Mouse (Mus musculus) ES-CJ7 (cell line): ENCODE data around the gene Srpk1.

Source experiments
- DNase-seq: peaks from one replicate; pipeline ENCODE4 v3.0.0; 2011; ENCODE audit warnings: low read depth, low spot score

The Srpk1 gene

DNA sequence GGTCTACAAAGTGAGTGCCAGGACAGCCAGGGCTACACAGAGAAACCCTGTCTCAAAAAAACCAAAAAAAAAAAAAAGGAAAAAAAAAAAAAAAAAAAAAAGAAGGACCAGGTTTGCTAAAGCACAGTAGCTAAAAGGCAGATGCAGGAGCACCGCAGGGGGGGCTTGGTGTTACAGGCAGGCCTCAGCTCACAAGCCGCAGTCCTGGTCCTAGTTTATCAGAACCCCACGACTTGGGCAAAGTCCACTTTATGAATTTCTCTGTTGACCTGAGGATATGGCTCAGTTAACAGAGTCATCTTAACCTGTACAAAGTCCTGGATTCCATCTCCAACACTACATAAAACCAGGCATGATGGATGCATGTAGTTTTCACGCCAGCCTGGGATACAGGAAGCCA lies 7.2 kb downstream of the Srpk1 start:
- DNase-seq = no peak

DNA sequence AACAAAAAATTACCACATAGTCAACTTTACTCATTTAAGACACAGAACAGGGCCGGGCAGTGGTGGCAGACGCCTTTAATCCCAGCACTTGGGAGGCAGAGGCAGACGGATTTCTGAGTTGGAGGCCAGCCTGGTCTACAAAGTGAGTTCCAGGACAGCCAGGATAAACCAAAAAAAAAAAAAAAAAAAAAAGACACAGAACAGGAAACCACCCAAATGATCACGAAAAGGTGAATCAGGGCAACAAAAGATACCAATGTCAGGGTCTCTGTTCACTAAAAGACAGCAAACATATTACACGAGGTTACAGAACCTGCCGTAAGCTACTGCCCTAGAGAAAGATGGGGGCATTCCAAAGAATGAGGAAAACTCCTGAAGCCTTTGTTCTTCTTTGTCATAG lies 9.4 kb downstream of the Srpk1 start:
- DNase-seq = no peak

DNA sequence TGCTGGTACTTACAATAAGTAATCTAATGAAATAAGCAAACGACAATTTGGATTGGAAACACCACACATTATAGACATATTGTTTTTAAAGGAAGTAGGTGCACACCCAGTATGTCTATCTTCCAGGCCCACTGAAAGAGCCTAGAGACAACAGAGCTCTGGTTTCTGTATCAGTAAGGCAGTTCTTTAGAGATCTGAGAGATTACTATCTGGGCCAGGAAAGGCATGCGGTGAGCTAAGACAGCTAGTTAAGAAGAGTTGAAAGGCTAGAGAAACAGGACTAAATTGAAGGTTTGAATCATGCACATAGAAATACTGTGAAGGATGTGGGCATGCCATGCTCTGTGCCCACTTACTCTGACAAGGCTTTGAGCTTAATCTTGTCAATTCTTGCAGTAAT lies 9.9 kb downstream of the Srpk1 start:
- DNase-seq = no peak

DNA sequence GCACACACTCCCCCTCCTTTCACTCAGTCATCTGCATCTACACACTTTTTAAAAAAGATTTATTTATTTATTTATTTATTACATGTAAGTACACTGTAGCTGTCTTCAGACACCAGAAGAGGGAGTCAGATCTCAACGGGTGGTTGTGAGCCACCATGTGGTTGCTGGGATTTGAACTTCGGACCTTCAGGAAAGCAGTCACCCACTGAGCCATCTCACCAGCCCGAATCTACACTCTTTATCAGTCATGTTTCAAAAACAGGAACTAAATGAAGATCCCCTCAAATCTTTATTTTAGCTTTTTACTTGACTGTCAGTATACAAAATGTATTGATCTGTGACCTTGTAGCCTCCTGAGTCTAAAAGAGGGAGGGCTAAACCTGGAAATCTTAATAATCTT lies 13.0 kb downstream of the Srpk1 start:
- no peak for DNase-seq

DNA sequence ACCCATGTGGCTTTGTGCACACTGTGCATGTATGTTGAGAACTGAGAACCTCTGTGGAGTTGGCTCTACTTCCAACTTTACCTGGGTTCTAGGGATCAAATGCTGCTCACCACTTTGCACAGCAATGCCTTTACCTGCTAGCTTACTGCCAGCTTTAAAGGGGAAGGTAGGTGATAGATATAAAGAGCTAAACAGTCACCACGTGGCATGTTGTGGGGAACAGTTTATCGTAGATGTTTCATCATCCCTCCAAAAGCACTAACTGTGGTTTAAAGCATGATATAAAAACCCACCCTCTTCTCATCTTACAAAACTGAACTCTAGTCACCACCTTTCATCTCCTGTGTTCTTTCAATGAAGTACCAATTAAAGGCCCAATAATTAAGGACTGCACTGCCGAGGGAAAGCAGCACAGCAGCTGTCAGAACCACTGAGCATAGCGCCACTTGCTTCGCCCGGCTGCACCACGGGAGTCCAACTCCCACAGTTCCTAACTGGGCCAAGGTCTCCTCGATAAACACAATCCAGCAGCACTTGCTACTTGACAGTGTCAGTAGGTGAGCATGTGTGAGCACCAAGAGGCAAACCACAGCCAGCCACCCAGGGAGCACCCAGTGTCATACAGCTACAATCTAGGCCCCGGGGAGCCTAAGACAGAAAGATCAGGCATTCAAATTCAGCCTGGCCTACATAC lies 20.8 kb downstream of the Srpk1 start:
- no peak for DNase-seq

DNA sequence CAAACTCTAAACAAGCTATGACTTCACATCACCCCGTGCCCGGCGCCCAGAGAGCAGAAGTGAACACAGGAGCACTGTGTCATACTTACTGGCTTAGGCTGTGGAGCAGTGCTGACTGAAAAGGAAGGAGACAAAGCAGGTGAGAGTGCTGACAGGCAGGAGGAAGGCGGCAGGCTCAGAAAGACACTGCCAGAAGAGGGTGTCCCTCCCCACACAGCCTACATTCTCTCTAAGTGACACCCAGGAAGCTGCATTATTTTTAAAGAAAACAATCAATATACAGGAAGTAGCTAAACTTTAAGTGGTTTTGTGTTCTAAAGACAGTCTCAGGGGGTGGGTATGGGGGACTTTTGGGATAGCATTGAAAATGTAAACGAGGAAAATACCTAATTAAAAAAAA lies 21.7 kb downstream of the Srpk1 start:
- no peak for DNase-seq

DNA sequence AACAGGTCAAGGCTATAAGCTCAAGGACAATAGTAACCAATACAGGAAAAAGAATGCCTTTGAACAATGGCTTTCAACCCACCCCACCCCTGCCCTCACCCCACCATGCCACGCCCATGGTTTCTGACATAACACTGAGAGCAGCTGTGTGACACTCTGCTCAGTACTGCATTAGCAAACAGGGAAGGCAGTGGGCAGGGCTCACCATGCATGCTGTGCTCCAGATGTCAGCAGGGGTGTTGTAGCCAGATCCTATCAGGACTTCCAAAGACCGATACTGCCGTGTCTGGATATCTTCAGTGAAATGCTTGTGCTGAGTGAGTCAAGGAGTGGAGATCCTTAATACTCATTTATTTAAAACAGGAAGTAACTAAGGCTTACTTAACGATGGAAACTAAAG lies 28.5 kb downstream of the Srpk1 start:
- peak; percentile 91 for DNase-seq

DNA sequence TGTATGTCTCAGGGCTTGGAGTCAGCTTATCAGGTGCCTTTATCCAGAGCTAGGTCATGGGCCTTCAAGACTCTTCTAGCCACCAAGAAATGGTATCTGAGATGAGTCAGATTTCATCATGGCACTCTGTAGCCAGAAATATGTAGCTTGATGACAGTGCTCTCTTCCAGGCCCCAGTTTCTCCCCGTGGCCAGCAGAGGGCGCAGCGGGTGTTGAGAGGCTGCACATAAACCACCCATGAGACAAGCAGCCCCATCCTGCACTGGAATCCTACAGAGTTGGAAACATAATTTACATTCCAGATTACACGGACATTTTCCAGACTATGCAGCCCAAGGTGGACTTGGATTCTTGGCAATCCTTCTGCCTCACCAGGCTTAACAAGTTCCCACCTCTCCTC lies 29.5 kb downstream of the Srpk1 start:
- peak; percentile 87 for DNase-seq

DNA sequence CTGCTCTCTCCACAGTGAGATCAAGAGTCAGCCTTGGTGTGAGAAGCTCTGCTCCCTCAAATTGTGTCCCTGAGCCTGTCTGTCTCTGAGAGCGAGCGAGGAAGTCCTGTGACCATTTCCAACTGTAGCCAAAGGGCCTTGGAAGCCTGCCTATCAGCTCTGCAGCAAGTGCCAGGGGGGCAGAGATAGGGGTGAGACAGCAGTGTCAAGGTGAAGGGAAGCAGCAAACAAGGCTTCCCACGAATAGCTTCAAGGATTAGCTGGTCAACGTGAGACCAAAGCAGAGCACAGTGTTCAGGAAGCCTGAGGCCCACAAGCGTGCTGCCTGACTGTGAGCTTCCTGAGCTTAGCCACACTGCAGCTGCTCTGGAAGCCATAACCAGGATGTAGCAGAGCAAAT lies 31.0 kb downstream of the Srpk1 start:
- DNase-seq = no peak

DNA sequence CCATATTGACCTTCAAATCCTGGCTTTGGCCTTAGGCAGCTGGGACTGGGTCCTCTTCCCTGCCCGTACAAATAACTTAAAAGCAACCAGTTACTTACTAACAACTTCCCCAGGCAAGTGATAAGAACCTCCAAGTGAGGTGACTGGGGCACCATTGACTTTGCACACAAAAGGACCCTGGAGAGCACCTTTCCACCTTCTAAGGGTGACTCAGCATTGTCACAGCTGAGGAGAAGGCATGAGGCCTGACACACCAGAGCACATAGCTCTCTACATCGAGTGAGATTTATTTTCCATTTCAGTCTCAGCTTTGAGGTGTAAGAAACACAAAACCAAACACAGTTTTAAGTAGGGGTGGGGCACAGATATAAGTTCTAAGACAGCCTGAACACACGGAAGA lies 31.9 kb downstream of the Srpk1 start:
- DNase-seq = no peak

DNA sequence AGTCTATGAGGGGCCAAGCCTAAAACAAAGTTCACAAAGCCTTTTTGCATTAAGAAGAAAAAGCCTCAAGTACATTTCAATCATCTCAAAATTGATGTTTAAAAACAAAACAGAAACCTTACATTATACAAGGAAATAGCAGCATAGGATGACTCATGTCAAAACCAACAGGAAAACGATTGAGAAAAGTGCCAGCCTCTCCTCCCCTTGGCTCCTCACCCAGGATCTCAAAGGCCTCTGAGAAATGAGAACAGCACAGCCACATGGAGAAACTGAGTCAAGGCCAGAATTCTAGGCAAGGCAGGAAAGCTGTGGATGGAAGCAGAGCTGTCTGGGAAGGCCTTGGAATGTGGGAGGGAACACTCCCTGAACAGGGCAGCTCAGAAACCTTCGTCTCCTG lies 33.9 kb downstream of the Srpk1 start:
- DNase-seq = no peak

DNA sequence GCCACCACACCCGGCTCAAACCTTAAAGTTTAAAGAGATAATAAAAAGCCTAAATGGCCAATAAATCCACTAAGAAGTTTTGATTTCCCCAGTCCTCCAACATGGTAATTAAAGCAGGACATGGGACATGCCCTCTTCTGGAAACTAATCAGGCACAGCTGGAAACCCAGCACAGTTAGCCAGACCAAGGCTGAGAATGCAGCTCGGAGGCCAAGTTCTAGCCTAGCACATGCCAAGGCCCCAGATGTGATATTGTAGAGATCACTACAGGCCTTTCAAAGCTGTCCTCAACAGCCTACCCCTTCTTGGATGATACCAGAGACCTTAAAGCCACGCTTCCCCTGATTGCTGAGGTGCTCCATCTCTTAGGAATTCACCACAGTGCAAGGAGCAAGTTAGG lies 36.0 kb downstream of the Srpk1 start:
- no peak for DNase-seq

DNA sequence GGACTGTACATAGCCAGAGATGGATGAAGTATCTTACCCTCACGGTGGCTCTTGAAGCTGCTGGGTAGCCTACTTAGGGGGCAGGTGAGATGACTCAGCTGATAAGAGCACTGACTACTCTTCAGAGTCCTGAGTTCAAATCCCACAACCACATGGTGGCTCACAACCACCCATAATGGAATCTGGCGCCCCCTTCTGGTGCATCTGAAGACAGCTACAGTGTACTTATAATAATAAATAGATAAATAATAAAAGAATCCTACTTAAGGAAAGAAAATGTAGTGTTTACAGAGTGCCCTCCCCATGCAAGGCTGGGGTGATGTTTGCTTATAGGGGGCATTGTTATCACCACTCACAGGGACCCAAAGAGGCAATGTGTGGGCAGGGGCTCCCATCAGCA lies 41.5 kb downstream of the Srpk1 start:
- no peak for DNase-seq

DNA sequence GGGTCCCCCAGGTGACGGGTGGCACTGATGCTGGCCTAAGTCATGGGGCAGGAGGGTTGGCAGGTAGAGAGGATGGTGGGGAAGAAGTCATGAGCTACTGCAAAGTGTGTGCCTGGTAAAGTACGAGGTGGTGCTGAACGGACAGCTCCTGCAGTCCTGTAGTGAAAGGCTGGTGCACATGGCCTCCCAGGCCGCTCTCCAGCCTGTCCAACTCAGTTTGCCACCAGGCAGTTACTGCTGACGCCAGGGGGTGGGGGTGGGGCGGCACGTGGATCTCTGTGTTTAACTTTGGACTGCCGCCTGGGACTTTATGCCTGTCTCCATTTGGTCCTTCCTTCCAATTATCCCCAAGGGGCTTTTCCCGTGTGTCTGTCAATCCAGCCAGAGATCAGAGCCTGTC lies 42.1 kb downstream of the Srpk1 start:
- peak; percentile 82 for DNase-seq

DNA sequence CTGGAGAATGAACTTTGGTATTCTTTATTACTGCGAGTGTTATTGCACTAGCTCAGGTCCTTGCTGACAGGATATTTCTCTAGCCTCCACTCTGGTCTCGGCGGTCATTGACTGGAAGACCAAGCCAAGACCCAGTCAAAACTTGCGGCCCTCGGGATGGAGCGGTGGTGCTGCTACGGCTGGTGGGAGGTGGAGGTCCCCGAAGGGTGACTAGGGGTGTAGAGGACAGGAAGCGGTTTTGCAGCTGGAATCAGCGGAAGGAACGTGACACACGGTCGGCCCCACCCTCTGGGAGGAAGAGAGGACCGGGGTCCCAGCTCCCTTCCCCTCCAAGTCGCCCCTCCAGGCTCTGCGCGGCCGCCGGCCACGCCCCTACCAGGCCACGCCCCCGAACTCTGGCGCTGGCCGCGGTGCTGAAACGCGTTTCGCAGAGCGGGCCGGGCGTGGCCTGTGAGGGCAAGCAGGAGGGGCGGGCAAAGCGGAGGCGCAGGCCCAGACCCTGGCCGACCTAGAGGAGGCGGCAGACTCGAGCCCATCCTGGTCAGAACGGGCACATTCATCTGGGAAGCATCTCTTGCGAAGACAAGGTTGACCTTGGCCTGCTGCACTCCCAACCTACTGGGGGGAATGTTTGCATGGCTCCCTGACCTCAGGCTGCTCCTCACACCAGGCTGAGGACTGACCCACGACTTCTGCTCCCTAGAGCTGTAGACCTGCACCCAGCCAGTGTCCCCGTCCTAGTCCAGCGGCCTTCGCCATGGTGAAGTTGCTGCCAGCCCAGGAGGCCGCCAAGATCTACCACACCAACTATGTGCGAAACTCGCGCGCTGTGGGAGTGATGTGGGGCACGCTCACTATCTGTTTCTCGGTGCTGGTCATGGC lies 47.0 kb downstream of the Srpk1 start, which contains the start of gene Lhfpl5:
Gene Lhfpl5, plus strand, starts transcription at position 398 of the 882 bp plus-strand sequence.
- DNase-seq = peak; percentile 73

DNA sequence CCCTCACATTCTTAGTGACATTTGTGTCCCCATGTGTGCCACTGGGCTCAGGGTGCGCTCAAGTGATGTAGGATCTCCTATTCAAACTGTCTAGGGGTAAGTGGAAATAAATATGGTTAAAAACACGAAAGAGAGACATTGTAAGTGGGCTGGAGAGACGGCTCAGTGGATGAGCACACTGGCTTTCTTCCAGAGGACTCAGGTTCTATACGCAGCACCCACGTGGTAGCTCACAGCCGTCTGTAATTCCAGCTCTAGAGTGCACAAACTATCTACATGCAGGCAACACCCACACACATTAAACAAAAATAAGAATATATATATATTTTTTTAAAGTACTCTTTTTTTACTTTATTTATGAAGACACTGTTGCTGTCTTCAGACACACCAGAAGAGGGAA lies 49.6 kb downstream of the Srpk1 start:
- DNase-seq = no peak

DNA sequence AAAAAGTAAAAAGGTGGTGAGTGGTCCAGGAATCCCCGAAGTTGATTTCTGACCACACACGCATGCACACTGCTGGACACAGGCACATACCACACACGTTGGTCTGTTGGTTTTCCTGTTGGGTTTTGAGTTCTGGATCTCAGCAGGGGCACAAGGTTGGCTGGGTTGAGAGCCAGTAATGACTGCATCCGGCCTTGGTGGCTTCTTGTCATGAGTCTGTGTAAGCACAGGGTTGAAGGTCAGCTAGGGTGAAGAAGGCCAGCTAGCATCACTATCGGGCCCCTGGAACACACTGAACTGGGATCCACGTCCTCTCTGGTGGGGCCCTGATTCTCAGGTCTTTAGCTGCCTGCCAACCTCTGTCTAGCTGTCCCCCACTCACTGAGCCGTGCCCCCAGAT lies 50.0 kb downstream of the Srpk1 start:
- DNase-seq = no peak

DNA sequence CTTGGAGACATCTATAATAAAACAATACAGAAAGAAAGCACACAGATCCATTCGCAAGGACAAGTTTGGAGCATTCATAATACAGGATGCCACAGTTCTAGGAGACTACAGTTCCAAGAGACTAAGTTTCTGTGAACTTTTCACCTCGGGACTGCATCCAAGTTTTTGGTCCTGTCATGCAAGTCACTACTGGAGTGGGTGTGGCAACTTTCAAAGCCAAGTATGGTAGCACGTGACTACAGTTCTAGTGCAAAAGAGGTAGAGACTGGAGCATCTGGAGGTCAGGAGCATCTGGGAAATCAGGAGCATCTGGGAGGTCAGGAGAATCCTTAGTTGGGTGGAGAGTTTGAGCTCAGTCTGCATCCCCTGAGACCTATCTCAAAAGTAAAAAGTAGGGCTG lies 50.6 kb downstream of the Srpk1 start:
- peak; percentile 53 for DNase-seq

DNA sequence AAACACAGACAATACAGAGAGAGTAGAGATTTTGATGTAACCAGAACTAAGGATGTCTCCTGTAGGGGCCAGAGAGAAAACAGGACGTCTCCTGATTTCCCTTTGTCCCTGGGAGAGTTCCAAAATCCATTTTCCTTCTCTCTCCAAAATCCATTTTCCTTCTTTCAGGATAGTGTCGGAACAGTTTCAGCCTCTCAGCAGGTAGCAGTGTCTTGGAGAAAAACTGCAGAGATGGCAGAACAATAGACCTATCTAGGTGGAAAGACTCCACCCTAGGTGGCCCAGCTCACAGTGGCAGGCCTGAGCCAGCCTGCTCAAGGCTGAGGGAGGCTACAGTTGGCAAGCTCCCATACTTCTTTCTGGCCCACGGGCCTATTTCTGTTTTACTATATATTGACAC lies 55.0 kb downstream of the Srpk1 start:
- DNase-seq = peak; percentile 79

DNA sequence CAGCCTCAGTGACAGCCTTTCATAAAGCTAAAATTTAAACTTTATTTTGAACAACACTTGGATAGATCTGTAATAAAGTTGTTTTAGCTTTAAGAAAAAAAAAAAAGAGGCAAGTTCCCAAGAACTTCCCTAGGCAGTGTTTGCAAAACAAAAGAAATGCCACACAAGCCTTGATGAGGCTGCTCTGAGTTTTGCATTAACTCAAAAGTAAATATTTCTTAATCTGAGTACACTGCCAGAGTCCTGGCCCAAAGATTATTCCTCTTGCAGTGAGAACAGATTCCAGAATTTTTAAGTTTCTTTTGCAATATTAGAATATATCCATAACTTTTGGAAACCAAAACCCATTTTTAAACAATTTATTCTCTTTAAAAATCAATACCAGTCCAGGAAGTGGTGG lies 57.3 kb downstream of the Srpk1 start:
- no peak for DNase-seq

DNA sequence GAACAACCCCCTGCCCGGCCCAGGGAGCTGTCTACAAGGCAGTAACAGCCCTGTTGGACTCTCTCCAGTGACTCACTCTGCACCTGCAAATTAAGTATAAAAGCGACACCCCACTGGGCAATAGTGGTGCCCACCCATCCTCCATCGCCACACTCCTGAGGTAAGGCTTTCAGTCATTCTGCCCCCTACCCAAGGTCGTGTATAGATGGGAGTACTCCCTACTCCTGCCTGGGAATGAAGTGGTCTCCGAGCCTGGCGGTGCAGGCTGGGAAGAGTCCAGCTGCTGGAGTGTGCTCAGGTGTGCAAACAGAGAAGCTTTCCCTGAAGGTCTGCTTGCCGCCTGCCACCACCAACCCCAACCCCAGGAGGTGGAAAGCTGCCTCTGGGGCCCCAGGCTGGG lies 60.9 kb downstream of the Srpk1 start:
- peak; percentile 75 for DNase-seq

DNA sequence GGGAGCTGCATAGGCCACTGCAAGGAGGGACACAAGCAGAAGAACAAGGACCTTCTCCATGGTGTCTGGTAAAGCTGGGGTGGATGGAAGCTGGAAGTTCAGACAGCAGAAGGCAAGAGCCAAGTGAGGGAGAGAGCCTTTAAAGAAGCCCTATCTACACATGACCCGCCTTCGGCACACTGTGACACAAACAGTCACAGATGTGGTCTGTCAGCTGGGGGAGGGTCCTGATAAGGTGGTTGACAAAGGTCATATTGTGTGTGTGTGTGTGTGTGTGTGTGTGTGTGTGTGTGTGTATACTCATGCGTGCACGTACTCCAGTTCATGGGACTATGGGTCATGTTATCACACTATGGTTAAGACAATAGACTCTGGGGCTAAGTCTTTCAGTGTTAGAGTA lies 61.9 kb downstream of the Srpk1 start, which contains the start of gene Clps:
Gene Clps, minus strand, starts transcription at position 169 of the 400 bp plus-strand sequence.
- DNase-seq = no peak

DNA sequence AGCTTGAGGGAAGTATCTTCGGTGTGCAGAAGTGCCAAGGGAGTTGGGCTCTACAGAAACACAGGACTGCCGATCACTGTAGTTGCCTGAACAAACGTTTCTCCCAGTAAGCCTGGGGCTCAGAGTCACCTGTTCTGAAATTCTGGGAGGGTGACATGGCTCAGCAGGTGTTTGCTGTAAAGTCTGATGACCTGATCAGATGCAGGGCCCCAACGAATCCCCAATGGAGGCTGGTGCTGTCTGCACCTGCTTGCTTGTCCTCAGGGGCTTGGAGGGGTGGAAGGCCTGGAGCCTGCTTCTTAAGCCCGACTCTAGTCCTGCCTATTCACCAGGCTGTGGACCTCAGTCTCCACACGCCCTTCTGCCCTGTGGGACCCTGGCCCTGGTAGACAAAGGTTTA lies 64.7 kb downstream of the Srpk1 start:
- DNase-seq = no peak
